Mouse (Mus musculus) right cerebral cortex, postnatal 25 days (tissue): Measurements from ENCODE around the gene Mylpf.

Experiments used
- DNase-seq: peaks from one replicate; pipeline ENCODE4 v3.0.0; 2022

Mylpf gene

GRCm38 (mm10) chr7:127262218-127262961 is 53.7 kb downstream of the Mylpf start:
- no peak for DNase-seq

GRCm38 (mm10) chr7:127263526-127263925 is 54.8 kb downstream of the Mylpf start:
- DNase-seq = no peak
